Mouse (Mus musculus) macrophage (primary cell): ENCODE results near the gene H6pd. TPM values are rescaled to one million over a fixed set of nuclear protein-coding genes. Genes with fewer than 3 reads are reported as not detected.

Experiments used
- H3K27ac ChIP-seq: fragments of 350-480 bp; formaldehyde crosslinking; 2 replicates; pipeline ENCODE4 v1.9.0; 2021
- H3K36me3 ChIP-seq: fragments of 350-480 bp; formaldehyde crosslinking; 2 replicates; pipeline ENCODE4 v1.9.0; 2021; ENCODE audit errors: inconsistent target
- H3K4me3 ChIP-seq: fragments of 350-480 bp; formaldehyde crosslinking; 2 replicates; pipeline ENCODE4 v1.9.0; 2021; ENCODE audit errors: inconsistent target
- H3K79me2 ChIP-seq: fragments of 350-480 bp; formaldehyde crosslinking; 2 replicates; pipeline ENCODE4 v1.9.0; 2021; ENCODE audit errors: inconsistent target
- WGBS: methylation state at CpG from one replicate; pipeline ENCODE4 v1.1.7; 2026; ENCODE audit warnings: inconsistent platforms; ENCODE audit not compliant: missing documents; 5-methylcytosine and 5-hydroxymethylcytosine counted together
- polyA plus RNA-seq: library from polyadenylated mRNA; stranded (reverse); fragments of 250-400 nt; gene quantifications from 3 replicates; pipeline ENCODE4 v1.2.4, GENCODE M21; 2018; ENCODE audit warnings: inconsistent platforms

The H6pd gene
- polyA plus RNA-seq, 1 experiment from 2014 or later: 19.3 TPM

DNA sequence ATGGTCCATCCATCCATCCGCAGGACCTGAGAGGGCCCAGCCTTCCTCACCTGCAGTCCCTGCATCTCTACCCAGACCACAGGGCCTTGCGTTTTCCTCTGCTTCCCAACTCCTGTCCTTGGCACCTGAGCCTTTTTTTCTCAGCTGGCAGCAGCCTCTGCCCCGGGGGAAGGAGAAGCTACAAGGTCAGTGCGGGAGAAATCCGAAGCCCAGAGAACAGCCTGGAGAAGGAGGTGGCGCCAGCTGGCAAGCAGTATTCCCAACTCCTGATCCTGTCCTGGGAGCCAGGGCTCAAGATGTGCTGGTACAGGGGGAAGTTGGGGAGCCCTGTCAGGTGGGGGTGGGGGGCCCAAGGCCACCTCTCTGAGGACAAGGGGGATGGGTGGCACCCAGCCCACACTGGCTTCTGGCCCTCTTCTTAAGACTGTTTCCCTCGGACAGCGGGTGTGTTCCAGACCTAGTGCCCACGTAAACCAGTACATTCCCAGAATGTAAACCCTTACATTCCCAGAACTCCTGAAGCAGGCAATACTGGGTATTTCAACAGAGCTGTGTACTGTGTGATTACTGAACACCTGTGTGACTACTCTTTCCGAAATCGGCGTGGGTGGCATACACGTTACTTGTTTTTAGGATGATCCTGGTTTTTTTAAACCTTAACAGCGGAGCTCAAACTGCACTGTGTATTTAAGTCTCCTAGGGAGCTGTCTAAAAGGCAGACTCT is 9.9 kb downstream of the H6pd start:
- Histone ChIP-seq H3K79me2 (peaks cover 56% of the 10 kb centered on the region; the same call in 1 of the 2 replicates), H3K36me3 (no peaks in the 10 kb centered on the region), H3K27ac (no peak overlapping the region), H3K4me3 (no peak overlapping the region)
- WGBS: 94% methylated on average over 14 of the region's 14 CpGs

DNA sequence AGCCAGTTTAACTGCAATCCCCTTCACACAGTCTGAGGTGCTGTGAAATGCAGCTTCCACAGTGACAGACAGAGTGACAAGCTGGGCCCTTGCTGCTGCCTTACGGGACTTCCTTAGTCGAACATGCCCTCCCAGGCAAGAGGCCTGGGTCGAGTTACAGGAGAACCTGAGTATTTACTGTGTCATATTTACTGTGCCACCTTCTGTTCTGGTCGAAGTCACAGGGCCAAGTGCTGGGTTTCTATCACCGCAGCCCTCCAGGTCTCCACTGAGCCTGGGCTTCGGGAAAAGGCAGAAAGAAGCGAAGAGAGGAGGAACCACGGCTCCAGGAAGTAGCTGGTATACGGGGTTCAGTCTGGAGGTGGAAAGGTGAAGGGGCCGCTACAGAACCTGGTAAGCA is 10.8 kb downstream of the H6pd start:
- Histone ChIP-seq H3K27ac (no peak overlapping the region), H3K79me2 (peaks cover 47% of the 10 kb centered on the region; the same call in 1 of the 2 replicates), H3K36me3 (no peaks in the 10 kb centered on the region; the same call in 1 of the 2 replicates), H3K4me3 (no peak overlapping the region)
- 63% methylated on average over 9 of the region's 10 CpGs for WGBS

DNA sequence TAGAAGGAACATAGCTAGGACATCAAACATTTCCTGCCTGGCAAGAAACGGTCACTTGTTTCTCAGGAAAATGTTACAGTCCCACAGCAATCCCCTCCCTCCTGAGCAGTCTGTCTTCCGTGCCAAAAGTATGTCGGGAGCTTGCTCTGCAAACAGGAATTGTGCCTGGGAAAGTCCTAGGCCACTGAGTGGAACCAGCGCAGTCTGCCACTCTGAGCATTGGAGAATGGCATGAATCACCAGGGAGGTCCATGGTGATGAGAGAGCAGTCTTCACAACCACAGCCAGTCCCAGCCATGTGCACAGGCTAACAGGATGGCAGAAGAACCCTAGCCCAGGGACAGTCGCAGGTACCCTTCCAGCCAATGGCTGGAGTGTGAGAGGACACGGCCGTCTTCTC is 12.4 kb downstream of the H6pd start:
- H3K79me2 ChIP-seq: peaks cover 37% of the 10 kb centered on the region; the same call in 1 of the 2 replicates
- no peak overlapping the region for H3K27ac ChIP-seq
- 95% methylated on average over 7 of the region's 7 CpGs for whole genome bisulfite sequencing
- H3K4me3 ChIP-seq: no peak overlapping the region
- H3K36me3 ChIP-seq: no peaks in the 10 kb centered on the region; the same call in 1 of the 2 replicates

DNA sequence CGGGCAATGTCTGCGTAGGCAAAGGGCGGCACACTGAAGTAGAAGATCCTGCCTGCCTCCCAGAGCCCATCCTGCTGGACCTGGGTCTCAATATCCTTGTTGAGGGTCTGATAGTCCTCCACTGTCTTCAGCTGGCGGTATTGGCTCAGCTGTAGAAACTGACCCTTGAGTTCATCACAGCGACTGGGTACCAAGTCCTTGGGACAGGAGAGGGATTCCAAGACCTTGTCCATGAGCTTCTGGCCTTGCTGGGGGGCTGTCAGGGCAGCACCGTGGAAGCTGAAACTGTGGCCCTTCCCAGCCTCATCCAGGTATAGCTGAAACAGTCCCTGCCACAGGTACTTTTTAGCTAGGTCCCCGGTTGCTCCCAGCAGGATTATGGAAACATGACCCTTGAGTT is 12.9 kb downstream of the H6pd start:
- H3K36me3 ChIP-seq: no peaks in the 10 kb centered on the region; the same call in 1 of the 2 replicates
- no peak overlapping the region for H3K27ac ChIP-seq
- 92% methylated on average over 7 of the region's 7 CpGs for WGBS
- no peak overlapping the region for H3K4me3 ChIP-seq
- peaks cover 33% of the 10 kb centered on the region; the same call in 1 of the 2 replicates for H3K79me2 ChIP-seq

DNA sequence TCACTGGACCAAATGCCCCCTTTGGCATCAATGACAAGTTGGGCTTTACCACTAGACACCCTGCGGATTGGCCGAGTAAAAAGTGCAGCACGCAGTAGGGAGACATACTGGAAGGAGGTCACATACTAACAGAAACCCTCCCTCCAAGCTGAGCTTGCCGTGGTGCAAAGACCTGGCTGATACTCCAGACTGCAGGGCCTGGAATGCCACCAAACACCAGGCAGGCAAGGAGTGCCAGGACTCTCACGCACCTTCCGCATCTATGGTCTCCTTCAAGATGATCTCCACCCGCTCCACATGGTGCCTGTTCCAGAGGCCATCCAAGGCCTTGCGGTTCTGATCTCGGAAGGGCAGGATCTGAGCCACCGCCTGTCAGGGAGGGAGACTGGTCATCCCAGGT is 14.6 kb downstream of the H6pd start:
- 94% methylated on average over 7 of the region's 10 CpGs for WGBS
- Histone ChIP-seq H3K4me3 (no peak overlapping the region), H3K27ac (no peak overlapping the region), H3K36me3 (no peaks in the 10 kb centered on the region; the same call in 1 of the 2 replicates), H3K79me2 (peaks cover 19% of the 10 kb centered on the region; the same call in 1 of the 2 replicates)

DNA sequence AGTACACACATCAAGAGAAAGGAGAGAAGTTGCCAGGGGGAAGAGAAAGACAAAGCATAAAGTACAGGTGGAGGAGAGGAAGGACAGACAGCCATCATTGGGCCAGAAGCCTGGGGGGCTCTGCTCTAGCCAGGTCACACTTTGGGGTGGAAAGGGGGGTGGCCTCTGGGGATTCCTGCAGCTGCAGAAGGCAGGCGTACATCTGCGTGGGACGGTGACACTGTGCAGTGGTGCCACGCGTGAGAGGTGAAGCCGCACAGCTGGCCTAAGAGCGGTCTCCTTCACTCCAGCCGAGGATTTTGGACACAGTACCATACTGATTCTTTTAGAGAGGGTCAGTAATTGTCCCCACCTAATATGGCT is 16.2 kb downstream of the H6pd start:
- no peak overlapping the region for H3K4me3 ChIP-seq
- 98% methylated on average over 8 of the region's 8 CpGs for WGBS
- no peaks in the 10 kb centered on the region; the same call in 1 of the 2 replicates for H3K36me3 ChIP-seq
- H3K79me2 ChIP-seq: peaks cover 13% of the 10 kb centered on the region; the same call in 1 of the 2 replicates
- no peak overlapping the region for H3K27ac ChIP-seq

DNA sequence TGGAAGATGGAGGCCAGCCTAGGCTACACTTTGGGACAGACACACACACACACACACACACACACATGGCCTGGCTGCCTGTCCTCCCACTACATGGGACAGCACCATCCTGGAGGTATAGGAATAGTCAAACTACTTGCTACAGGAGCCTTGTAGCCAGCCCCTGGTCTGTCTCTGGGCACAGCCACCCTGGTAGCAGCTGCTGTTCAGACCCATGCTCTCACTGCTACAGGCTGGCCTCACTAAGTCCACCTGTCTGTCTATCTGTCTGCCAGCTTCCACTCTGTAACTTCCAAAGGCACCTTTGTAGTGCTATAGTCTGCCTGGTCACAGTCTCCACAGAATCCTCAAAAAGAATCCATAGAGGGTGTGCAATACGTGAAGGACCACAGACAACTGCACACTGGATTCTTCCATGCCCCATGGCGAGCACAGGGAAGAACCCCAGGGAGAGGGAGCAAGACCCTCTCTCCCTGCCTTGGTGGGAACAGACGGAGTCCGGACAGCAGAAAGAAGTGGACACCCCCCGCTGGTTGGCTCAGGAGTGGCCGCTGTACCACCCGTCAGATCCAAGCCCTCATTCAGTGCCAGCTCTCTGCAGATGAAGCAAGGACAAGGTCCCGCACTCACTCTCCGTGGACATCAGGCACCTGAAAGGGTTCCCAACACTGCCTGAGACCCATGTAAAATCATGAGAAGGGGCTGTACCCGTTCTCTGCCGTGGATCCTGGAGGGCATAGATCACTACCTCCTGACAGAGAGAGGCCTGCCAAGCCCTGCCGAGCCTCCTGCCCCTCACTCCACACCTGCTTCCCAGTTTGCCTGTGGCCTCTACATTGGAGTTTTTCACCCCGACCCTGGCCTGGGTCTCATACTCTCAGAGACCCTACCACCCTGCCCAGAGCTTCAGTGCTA is 16.8 kb downstream of the H6pd start:
- H3K36me3 ChIP-seq: no peaks in the 10 kb centered on the region; the same call in 1 of the 2 replicates
- H3K4me3 ChIP-seq: no peak overlapping the region
- no peak overlapping the region for H3K27ac ChIP-seq
- peaks cover 7% of the 10 kb centered on the region; the same call in 1 of the 2 replicates for H3K79me2 ChIP-seq
- WGBS: 88% methylated on average over 10 of the region's 13 CpGs

DNA sequence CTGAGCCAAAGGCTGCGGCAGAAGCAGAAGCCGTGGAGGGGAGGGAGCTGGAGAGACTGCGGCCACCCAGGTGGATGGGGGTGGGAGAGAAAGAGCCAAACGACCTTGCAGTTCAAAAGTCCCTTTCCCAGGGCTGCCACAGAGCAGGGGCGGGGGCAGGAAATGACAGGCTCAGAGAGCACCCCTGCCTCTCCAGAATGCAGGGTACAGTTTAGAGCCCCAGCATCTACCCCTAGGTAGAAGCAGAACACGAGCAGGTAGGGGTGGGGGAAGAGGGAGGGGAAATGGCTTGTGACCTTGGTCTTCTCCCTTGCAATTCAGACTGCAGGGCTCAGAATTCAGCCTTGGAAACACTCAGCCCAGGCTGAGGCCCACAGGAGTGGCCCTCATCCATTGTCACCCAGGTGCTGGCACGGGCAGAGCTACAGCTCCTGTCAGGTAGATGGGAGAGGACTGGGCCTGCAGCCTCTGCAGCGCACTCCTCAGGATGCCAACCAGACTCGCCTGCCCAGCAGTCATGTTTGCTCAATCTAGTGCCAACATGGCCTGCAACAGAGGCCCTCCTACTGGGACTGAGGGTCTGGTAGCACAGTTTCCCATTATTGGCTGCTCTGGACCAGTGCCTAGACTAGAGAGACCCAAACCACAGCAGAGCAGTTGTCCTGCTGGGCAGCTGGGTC is 17.7 kb downstream of the H6pd start:
- Histone ChIP-seq H3K27ac (no peak overlapping the region), H3K36me3 (no peaks in the 10 kb centered on the region; the same call in 1 of the 2 replicates), H3K79me2 (no peaks in the 10 kb centered on the region; the same call in 1 of the 2 replicates), H3K4me3 (no peak overlapping the region)
- WGBS: 58% methylated on average over 9 of the region's 9 CpGs

DNA sequence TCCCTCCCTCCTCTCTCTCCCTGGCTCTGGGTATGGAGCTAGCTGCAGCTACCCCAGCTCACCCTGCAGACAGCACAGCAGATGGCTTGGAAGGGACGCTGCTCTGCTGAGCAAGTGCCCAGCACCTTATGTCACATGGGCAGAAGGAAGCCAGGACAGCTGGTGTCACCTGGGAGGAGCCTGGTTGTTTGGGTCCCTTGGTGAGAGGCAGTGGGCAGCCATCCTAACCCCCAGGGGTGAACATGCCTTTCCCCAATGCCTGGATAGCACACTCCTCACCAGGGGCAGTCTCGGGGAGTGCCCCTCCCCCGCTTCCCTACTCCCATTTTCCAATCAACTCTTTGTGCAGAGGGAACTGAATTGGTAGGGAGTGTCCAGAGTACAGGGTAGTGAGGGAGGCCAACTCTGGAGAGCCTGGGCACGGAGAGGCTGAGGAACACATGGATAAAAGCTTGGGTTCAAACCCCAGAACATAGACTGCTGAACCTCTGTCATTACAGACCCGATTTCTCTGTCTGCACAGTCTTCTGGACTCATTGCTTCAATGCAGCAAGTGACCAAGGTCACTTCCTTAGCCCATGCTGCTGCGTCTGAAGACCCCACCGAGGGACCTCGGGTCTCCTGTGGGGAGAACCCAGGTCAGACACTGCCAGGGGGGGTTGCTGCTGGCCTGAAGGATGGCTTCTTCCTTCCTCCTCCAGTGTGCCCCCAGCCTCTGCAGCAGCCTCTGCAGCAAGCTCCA is 18.4 kb downstream of the H6pd start:
- Histone ChIP-seq H3K79me2 (no peaks in the 10 kb centered on the region), H3K36me3 (no peaks in the 10 kb centered on the region; the same call in 1 of the 2 replicates), H3K27ac (no peak overlapping the region), H3K4me3 (no peak overlapping the region)
- 54% methylated on average over 8 of the region's 8 CpGs for WGBS

DNA sequence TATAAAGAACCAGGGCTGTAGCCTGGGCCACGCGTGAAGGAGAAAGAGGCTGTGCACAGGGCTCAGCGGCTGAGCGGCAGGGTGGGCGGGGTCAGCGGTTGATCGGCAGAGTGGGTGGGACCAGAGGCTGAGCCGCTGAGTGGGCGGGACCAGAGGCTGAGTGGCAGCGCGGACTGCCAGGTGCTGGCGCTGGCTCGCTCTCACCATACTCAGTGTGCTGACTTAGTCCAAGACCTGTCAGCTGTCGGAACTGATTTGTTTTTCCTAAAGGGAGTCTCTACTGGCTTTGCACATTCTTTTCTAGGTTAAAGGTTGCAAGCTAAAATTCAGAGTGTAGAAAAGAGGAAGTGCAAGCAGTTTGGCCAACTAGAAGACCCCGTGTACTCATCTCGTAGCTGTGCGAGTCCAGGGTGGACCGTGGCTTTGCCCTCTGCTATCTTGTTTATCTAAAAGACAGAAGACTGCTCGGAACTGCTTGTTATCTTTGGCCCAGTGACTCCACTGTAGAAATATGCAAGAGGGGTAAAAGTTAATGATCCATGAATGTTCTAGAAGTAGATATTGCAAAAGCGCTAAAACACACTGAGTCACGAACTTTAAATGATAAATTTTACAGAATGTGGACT is 19.8 kb downstream of the H6pd start:
- WGBS: 8% methylated on average over 21 of the region's 21 CpGs
- Histone ChIP-seq H3K36me3 (no peaks in the 10 kb centered on the region; the same call in 1 of the 2 replicates), H3K79me2 (no peaks in the 10 kb centered on the region), H3K27ac (peak overlapping the region; percentile 34; the same call in 1 of the 2 replicates), H3K4me3 (peak overlapping the region; percentile 3; the same call in 1 of the 2 replicates)

DNA sequence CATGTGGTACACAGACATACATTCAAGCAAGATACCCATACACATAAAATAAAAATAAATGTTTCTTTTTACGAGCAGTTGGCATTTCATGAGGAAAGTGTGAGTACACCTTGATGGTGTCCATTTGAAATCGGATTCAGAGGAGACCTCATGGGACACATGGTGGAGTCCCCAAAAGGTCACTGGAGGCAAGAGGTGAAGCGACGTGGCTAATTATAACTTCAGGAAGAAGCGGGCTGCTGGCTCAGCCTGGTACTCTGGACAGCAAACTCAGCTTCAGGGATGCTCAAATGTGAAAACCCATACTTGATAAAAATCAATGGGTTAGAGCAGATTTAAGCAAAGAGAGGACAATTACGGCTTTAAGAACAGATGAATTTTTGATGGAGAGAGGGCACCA is 20.5 kb downstream of the H6pd start:
- Histone ChIP-seq H3K27ac (peak overlapping the region; percentile 34; the same call in 1 of the 2 replicates), H3K4me3 (no peak overlapping the region), H3K79me2 (no peaks in the 10 kb centered on the region), H3K36me3 (no peaks in the 10 kb centered on the region; the same call in 1 of the 2 replicates)
- WGBS: 91% methylated on average over 6 of the region's 6 CpGs

DNA sequence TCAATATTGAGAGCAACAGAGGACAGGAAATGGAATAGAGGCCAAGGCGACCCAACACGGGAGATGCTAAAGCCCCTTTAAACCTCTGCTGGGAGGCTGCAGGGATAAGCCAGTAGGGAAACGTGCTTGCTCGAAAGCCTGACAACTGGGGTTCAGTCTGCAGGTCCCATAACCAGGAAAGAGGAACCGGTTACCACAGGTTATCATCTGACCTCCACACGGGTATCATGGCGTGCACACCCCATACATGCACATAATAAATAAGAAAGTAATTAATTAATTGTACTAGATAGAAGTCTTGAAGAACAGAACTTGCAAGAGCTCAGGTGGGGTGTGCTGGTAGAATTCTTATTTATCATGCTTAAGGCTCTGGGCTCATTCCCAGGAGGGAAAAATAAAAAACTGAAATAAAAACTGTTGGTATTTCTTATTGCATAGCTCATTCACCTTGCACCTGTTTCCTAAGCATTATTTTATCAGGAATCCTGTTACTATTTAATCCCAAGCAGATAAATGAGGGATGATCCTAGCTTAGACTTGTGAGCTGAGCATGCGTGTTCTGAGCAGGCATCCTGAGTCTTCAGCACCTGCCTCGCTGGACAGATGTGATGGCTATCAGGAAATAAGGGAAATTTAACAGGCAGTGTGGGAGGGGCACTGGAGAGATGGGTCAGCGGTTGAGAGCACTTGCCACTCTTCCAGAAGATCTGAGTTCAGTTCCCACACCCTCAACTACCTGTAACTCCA is 22.0 kb downstream of the H6pd start:
- no peak overlapping the region for H3K27ac ChIP-seq
- no peaks in the 10 kb centered on the region for H3K79me2 ChIP-seq
- WGBS: 77% methylated on average over 10 of the region's 10 CpGs
- peaks cover 6% of the 10 kb centered on the region; the same call in 1 of the 2 replicates for H3K36me3 ChIP-seq
- no peak overlapping the region for H3K4me3 ChIP-seq
